In genomic region chr17:83526624-83527532, GRCm38 (mm10) we compare ENCODE assay signal across 8 mouse cellular contexts. TPM values are rescaled to one million over a fixed set of nuclear protein-coding genes. Genes with fewer than 3 reads are reported as not detected.
DNase-seq lines count a peak whose midpoint lies in the region; ATAC-seq lines count a peak whose summit lies in the region.

No protein-coding gene starts in this region.

- peak; percentile 72 for ATAC-seq in forebrain, embryonic 14.5 days
- ATAC-seq in hindbrain, embryonic 16.5 days = peak; percentile 53; the same call in 1 of the 2 replicates
- peak; percentile 73 for ATAC-seq in liver, embryonic 15.5 days (ENCODE audit: insufficient read depth)

- H3K9me3 ChIP-seq in forebrain, embryonic 14.5 days (replicated peaks; ENCODE audit: control insufficient read depth, low read length) = no peaks in the 10 kb centered on the region
- H3K9me3 ChIP-seq in hindbrain, embryonic 16.5 days (ENCODE audit: control insufficient read depth, low read length) = no peaks in the 10 kb centered on the region
- no peaks in the 10 kb centered on the region for H3K9me3 ChIP-seq in liver, embryonic 15.5 days (replicated peaks)

- peak; percentile 89 for DNase-seq in CD4-positive, CD25-positive, alpha-beta regulatory T cell, adult 2 months (ENCODE audit: low read depth, low spot score)
- peak; percentile 55 for DNase-seq in WW6 (ENCODE audit: low read depth, low spot score)
- peak; percentile 65 for DNase-seq in forebrain, embryonic 14.5 days (ENCODE audit: low spot score)
- DNase-seq in neural tube, embryonic 10.5 days (ENCODE audit: extremely low spot score, low spot score) = peak; percentile 67
- no peak for DNase-seq in cerebellum, adult 8-10 months
- no peak for DNase-seq in layer of hippocampus, adult 11-12 months (ENCODE audit: low spot score)

- H3K9ac ChIP-seq in forebrain, embryonic 14.5 days (ENCODE audit: low read length) = peak overlapping the region; percentile 35; the same call in 1 of the 2 replicates
- no peak overlapping the region for H3K9ac ChIP-seq in hindbrain, embryonic 16.5 days (ENCODE audit: low read depth, low read length)
- H3K9ac ChIP-seq in liver, embryonic 15.5 days = no peak overlapping the region

- WGBS in forebrain, embryonic 14.5 days = 21% methylated on average over 13 of the region's 13 CpGs
- WGBS in hindbrain, embryonic 16.5 days = 25% methylated on average over 13 of the region's 13 CpGs
- WGBS in liver, embryonic 15.5 days (ENCODE audit: insufficient replicate concordance) = 29% methylated on average over 13 of the region's 13 CpGs

- H3K36me3 ChIP-seq in forebrain, embryonic 14.5 days (ENCODE audit: control insufficient read depth, insufficient read depth, low read length) = no peaks in the 10 kb centered on the region
- H3K36me3 ChIP-seq in hindbrain, embryonic 16.5 days (ENCODE audit: control insufficient read depth, insufficient read depth, low read length) = no peaks in the 10 kb centered on the region
- no peaks in the 10 kb centered on the region for H3K36me3 ChIP-seq in liver, embryonic 15.5 days (replicated peaks)

- H3K4me1 ChIP-seq in forebrain, embryonic 14.5 days (ENCODE audit: control insufficient read depth, insufficient read depth, low read length) = peaks cover 23% of the 10 kb centered on the region
- peaks cover 24% of the 10 kb centered on the region for H3K4me1 ChIP-seq in hindbrain, embryonic 16.5 days (ENCODE audit: control insufficient read depth, insufficient read depth, low read depth, low read length)
- H3K4me1 ChIP-seq in liver, embryonic 15.5 days (replicated peaks) = peaks cover 35% of the 10 kb centered on the region

- H3K4me2 ChIP-seq in forebrain, embryonic 14.5 days (ENCODE audit: low read length) = peak overlapping the region; percentile 38; the same call in 1 of the 2 replicates
- peak overlapping the region; percentile 36 for H3K4me2 ChIP-seq in hindbrain, embryonic 16.5 days (ENCODE audit: low read length)
- H3K4me2 ChIP-seq in liver, embryonic 15.5 days = peak overlapping the region; percentile 70

- H3K4me3 ChIP-seq in forebrain, embryonic 14.5 days (ENCODE audit: low read depth, low read length) = no peak overlapping the region
- no peak overlapping the region; the same call in 1 of the 2 replicates for H3K4me3 ChIP-seq in hindbrain, embryonic 16.5 days (ENCODE audit: low read length)
- peak overlapping the region; percentile 30 for H3K4me3 ChIP-seq in liver, embryonic 15.5 days (replicated peaks)

- no peaks in the 10 kb centered on the region; the same call in 1 of the 2 replicates for H3K27me3 ChIP-seq in forebrain, embryonic 14.5 days (replicated peaks; ENCODE audit: control insufficient read depth, insufficient read depth, low read length)
- H3K27me3 ChIP-seq in hindbrain, embryonic 16.5 days (replicated peaks; ENCODE audit: control insufficient read depth, insufficient read depth, low read length) = no peaks in the 10 kb centered on the region
- no peaks in the 10 kb centered on the region for H3K27me3 ChIP-seq in liver, embryonic 15.5 days

- no peak overlapping the region for H3K27ac ChIP-seq in forebrain, embryonic 14.5 days (ENCODE audit: low read depth, low read length)
- no peak overlapping the region for H3K27ac ChIP-seq in hindbrain, embryonic 16.5 days (ENCODE audit: low read depth, low read length)
- H3K27ac ChIP-seq in liver, embryonic 15.5 days (replicated peaks) = peak overlapping the region; percentile 60

RNA-seq across cellular contexts. Expression of gene Cox7a2l, which starts 9.7 kb away (rescaled TPM):
- 213 and 231 TPM in 2 replicates for polyA plus RNA-seq in forebrain, embryonic 14.5 days (2014; fragmentation: Nextera tagmentation; extraction: Ambion mirVana)
- polyA plus RNA-seq in hindbrain, embryonic 16.5 days (2015; fragmentation: Nextera tagmentation; extraction: Ambion mirVana) = 197 and 227 TPM in 2 replicates
- polyA plus RNA-seq in liver, embryonic 15.5 days (2015; fragmentation: Nextera tagmentation; extraction: Ambion mirVana) = 59.8 and 61.9 TPM in 2 replicates

Comparison
In these comparisons a context has a peak if more than half of its experiments do, and no peak if none do; other contexts are left out.
1. DNase-seq: peak in CD4-positive, CD25-positive, alpha-beta regulatory T cell, adult 2 months (single experiment), WW6 (single experiment), forebrain, embryonic 14.5 days (single experiment) and neural tube, embryonic 10.5 days (single experiment); none in cerebellum, adult 8-10 months (single experiment) and layer of hippocampus, adult 11-12 months (single experiment).
2. Peak in every context shown above with its lines, with median percentiles within 50 percentile points of each other: ATAC-seq and H3K4me2 ChIP-seq.